Mouse (Mus musculus) layer of hippocampus, adult 11-12 months (tissue): ENCODE results near the gene Gm21739.
"Not testable (repeated sequence)": the region's sequence is repeated elsewhere in the genome, so short reads cannot be mapped to it uniquely, and the experiment has no call there.

Experiments used
- DNase-seq: peaks from one replicate; pipeline ENCODE4 v3.0.0; 2022; ENCODE audit warnings: low spot score

Gene Gm21739

DNA sequence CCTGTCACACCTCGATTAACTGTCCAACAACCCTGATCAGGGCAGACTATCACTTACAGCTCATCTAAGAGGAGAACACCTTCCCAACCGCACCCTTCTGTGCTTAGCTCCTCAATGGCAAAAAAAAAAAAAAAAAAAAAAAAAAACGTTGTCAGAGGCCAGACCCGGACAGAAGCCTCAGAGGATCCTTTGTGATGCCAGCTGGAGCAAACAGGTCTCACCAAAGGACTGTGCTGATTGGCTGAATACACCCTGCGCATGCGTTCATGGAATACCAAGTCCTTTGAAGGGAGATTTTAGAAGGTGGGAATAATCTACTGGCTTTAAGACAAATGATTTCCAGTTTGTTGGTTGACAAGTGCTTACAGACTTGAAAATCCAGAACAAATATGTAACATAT, at the start of gene Gm21739:
Gene Gm21739 (minus strand): TSS at position 101 of the 400 bp plus-strand sequence.
- not testable (repeated sequence) for DNase-seq
